Mouse (Mus musculus) MEL (cell line): ENCODE measurements at regions not wholly inside any gene's neighbourhood (a gene's known extent, or its start where the extent isn't known, plus 50 kb on each side); places are given as distances from the start of the nearest gene placed in this dataset.

ENCODE experiments used
- DNase-seq: peaks from one replicate; pipeline ENCODE4 v3.0.0; 2011; ENCODE audit warnings: low read depth, low spot score
- H3K27ac ChIP-seq: 2 replicates; pipeline ENCODE4 v1.5.1; 2012; ENCODE audit warnings: low read depth, mild to moderate bottlenecking, control low read depth, low read length, moderate library complexity; ENCODE audit not compliant: control insufficient read depth
- H3K27me3 ChIP-seq, 2 experiments: fragments of 150-350 bp in 1 of 2; sonication (generic) in 1 of 2; 2 replicates each; pipeline ENCODE4 v1.6.1; 2012; ENCODE audit warnings: low read length in 2 of 2, mild to moderate bottlenecking in 2 of 2, improper control_type of control experiment in 1 of 2, moderate library complexity in 1 of 2; ENCODE audit not compliant: insufficient read depth in 2 of 2, control insufficient read depth in 1 of 2
- H3K36me3 ChIP-seq, 2 experiments: 2 replicates each; pipeline ENCODE4 v1.6.1; 2012 to 2014; ENCODE audit warnings: low read length in 2 of 2, improper control_type of control experiment in 1 of 2, inconsistent platforms in 1 of 2, mild to moderate bottlenecking in 1 of 2; ENCODE audit not compliant: insufficient read depth in 2 of 2, control insufficient read depth in 1 of 2
- H3K4me1 ChIP-seq, 2 experiments: fragments of 150-350 bp in 1 of 2; sonication (generic) in 1 of 2; 2 replicates each; pipeline ENCODE4 v1.6.1; 2012; ENCODE audit warnings: low read length in 2 of 2, improper control_type of control experiment in 1 of 2, mild to moderate bottlenecking in 1 of 2; ENCODE audit not compliant: insufficient read depth in 2 of 2, control insufficient read depth in 1 of 2
- H3K4me3 ChIP-seq, 2 experiments: fragments of 150-350 bp in 1 of 2; sonication (generic) in 1 of 2; 2 replicates each; pipeline ENCODE4 v1.5.1; 2012; ENCODE audit warnings: low read depth in 2 of 2, low read length in 2 of 2, mild to moderate bottlenecking in 2 of 2, moderate library complexity in 2 of 2, control low read depth in 1 of 2, improper control_type of control experiment in 1 of 2; ENCODE audit not compliant: control insufficient read depth in 1 of 2, insufficient read depth in 1 of 2
- H3K79me2 ChIP-seq: 2 replicates; pipeline ENCODE4 v1.6.1; 2012; ENCODE audit warnings: mild to moderate bottlenecking, low read length, moderate library complexity; ENCODE audit not compliant: control insufficient read depth, poor library complexity, insufficient read depth
- H3K9ac ChIP-seq: 2 replicates; pipeline ENCODE4 v1.6.1; 2012; ENCODE audit warnings: low read depth, mild to moderate bottlenecking, control low read depth, low read length, moderate library complexity; ENCODE audit not compliant: control insufficient read depth, poor library complexity, severe bottlenecking
- H3K9me3 ChIP-seq: fragments of 150-350 bp; sonication (generic); replicated peaks from 2 replicates; pipeline ENCODE4 v1.6.1; 2012; ENCODE audit warnings: mild to moderate bottlenecking, low read length, improper control_type of control experiment, moderate library complexity; ENCODE audit not compliant: insufficient read depth
- CHD1 ChIP-seq: IDR thresholded peaks from 2 replicates; pipeline ENCODE4 v1.6.1; 2012; ENCODE audit warnings: low read depth, mild to moderate bottlenecking, inconsistent platforms, low read length, improper control_type of control experiment
- CTCF ChIP-seq, 3 experiments: IDR thresholded peaks in 2 of 3; conservative IDR thresholded peaks in 1 of 3; 2 replicates each; pipeline ENCODE4 v1.5.1; 2011 to 2012; ENCODE audit warnings: low read length in 3 of 3, low read depth in 2 of 3, mild to moderate bottlenecking in 2 of 3, improper control_type of control experiment in 1 of 3, inconsistent platforms in 1 of 3, mixed read lengths in 1 of 3, moderate library complexity in 1 of 3; ENCODE audit not compliant: control insufficient read depth in 1 of 3, insufficient read depth in 1 of 3, poor library complexity in 1 of 3, severe bottlenecking in 1 of 3
- E2F4 ChIP-seq: IDR thresholded peaks from 2 replicates; pipeline ENCODE4 v1.6.1; 2011; ENCODE audit warnings: low read depth, low read length, improper control_type of control experiment, borderline replicate concordance
- EP300 ChIP-seq, 2 experiments: IDR thresholded peaks; 2 replicates each; pipeline ENCODE4 v1.6.1; 2011; ENCODE audit warnings: improper control_type of control experiment in 2 of 2, low read length in 2 of 2, low read depth in 1 of 2, mild to moderate bottlenecking in 1 of 2
- GABPA ChIP-seq: IDR thresholded peaks from 2 replicates; pipeline ENCODE4 v1.6.1; 2012; ENCODE audit warnings: low read depth, mild to moderate bottlenecking, inconsistent platforms, low read length, improper control_type of control experiment, moderate library complexity
- KAT2A ChIP-seq: conservative IDR thresholded peaks from 2 replicates; pipeline ENCODE4 v1.6.1; 2012; ENCODE audit warnings: low read depth, low read length, improper control_type of control experiment, inconsistent platforms
- MAZ ChIP-seq: IDR thresholded peaks from 2 replicates; pipeline ENCODE4 v1.6.1; 2012; ENCODE audit warnings: low read depth, mild to moderate bottlenecking, inconsistent platforms, low read length, improper control_type of control experiment
- MEF2A ChIP-seq: IDR thresholded peaks from 2 replicates; pipeline ENCODE4 v1.6.1; 2014; ENCODE audit warnings: low read depth, mild to moderate bottlenecking, inconsistent platforms, low read length, improper control_type of control experiment; ENCODE audit not compliant: poor library complexity, insufficient replicate concordance, severe bottlenecking; ENCODE audit errors: extremely low read depth
- MYC ChIP-seq: IDR thresholded peaks from 2 replicates; pipeline ENCODE4 v1.6.1; 2011; ENCODE audit warnings: low read depth, mild to moderate bottlenecking, low read length, improper control_type of control experiment, moderate library complexity
- NELFE ChIP-seq: IDR thresholded peaks from 2 replicates; pipeline ENCODE4 v1.6.1; 2011; ENCODE audit warnings: low read depth, low read length, improper control_type of control experiment
- NRF1 ChIP-seq: IDR thresholded peaks from 2 replicates; pipeline ENCODE4 v1.6.1; 2014; ENCODE audit warnings: low read depth, mild to moderate bottlenecking, inconsistent platforms, low read length, improper control_type of control experiment, moderate library complexity; ENCODE audit not compliant: poor library complexity, insufficient read depth, severe bottlenecking
- POLR2AphosphoS5 ChIP-seq: IDR thresholded peaks from 2 replicates; pipeline ENCODE4 v1.6.1; 2012; ENCODE audit warnings: low read depth, borderline replicate concordance, mild to moderate bottlenecking, inconsistent platforms, low read length, moderate library complexity, mixed read lengths
- RAD21 ChIP-seq: IDR thresholded peaks from 2 replicates; pipeline ENCODE4 v1.6.1; 2011; ENCODE audit warnings: mild to moderate bottlenecking, low read depth, low read length, improper control_type of control experiment
- RCOR1 ChIP-seq: IDR thresholded peaks from 2 replicates; pipeline ENCODE4 v1.6.1; 2012; ENCODE audit warnings: low read depth, mild to moderate bottlenecking, inconsistent platforms, low read length, improper control_type of control experiment
- TAL1 ChIP-seq: IDR thresholded peaks from 2 replicates; pipeline ENCODE4 v1.6.1; 2012; ENCODE audit warnings: mild to moderate bottlenecking, inconsistent platforms, low read length, moderate library complexity, mixed read lengths
- USF1 ChIP-seq: IDR thresholded peaks from 2 replicates; pipeline ENCODE4 v1.6.1; 2014; ENCODE audit warnings: low read depth, mild to moderate bottlenecking, inconsistent platforms, low read length, improper control_type of control experiment, moderate library complexity
- USF2 ChIP-seq, 2 experiments: IDR thresholded peaks; 2 replicates each; pipeline ENCODE4 v1.6.1; 2011 to 2012; ENCODE audit warnings: improper control_type of control experiment in 2 of 2, low read length in 2 of 2, borderline replicate concordance in 1 of 2, inconsistent platforms in 1 of 2, low read depth in 1 of 2, mild to moderate bottlenecking in 1 of 2; ENCODE audit not compliant: insufficient read depth in 1 of 2
- ZC3H11A ChIP-seq: IDR thresholded peaks from 2 replicates; pipeline ENCODE4 v1.6.1; 2012; ENCODE audit warnings: low read depth, mild to moderate bottlenecking, inconsistent platforms, low read length, improper control_type of control experiment
- ZKSCAN1 ChIP-seq: IDR thresholded peaks from 2 replicates; pipeline ENCODE4 v1.6.1; 2012; ENCODE audit warnings: low read depth, mild to moderate bottlenecking, inconsistent platforms, low read length, improper control_type of control experiment, moderate library complexity

DNA sequence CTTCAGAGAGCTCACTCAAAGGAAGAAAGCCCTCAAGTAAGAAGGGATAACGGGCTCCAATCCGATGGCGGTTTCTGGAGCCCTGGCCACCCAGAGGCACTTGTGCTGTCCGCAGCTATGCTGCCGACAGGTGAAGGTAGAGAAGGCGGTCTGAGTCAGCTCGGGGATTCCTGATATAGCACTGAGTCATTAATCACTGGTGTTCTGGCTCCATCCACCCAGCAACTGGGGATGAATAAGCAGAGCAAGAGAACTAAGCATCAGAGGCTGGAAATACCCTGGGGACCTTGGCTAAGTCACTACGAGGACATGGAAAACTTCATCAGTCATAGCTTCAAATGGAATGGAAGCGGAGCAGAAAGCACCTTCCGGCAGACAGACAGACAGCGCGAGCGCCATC, 122.5 kb upstream of the Runx1 start:
- no peaks in the 10 kb centered on the region for H3K4me1 ChIP-seq
- no peaks in the 10 kb centered on the region for H3K79me2 ChIP-seq
- no peak overlapping the region for H3K27ac ChIP-seq
- no peaks in the 10 kb centered on the region for H3K36me3 ChIP-seq
- no peaks in the 10 kb centered on the region for H3K9me3 ChIP-seq
- TF ChIP-seq USF1 (no peak), EP300 (IDR thresholded peaks at IDR 0.05; ENCODE audit: low read depth in 1 of 2, low read length in 2 of 2) (no peak), RCOR1 (no peak), POLR2AphosphoS5 (no peak), KAT2A (no peak), USF2 (IDR thresholded peaks at IDR 0.05; ENCODE audit: borderline replicate concordance in 1 of 2, insufficient read depth in 1 of 2, low read depth in 1 of 2, low read length in 2 of 2) (no peak), RAD21 (no peak), MAZ (no peak), NELFE (no peak)
- no peak for DNase-seq
- H3K27me3 ChIP-seq = peaks cover 0 to 1% of the 10 kb centered on the region in 2 experiments; a peak in 2 of 4 replicates
- no peak overlapping the region for H3K4me3 ChIP-seq
- H3K9ac ChIP-seq = no peak overlapping the region

DNA sequence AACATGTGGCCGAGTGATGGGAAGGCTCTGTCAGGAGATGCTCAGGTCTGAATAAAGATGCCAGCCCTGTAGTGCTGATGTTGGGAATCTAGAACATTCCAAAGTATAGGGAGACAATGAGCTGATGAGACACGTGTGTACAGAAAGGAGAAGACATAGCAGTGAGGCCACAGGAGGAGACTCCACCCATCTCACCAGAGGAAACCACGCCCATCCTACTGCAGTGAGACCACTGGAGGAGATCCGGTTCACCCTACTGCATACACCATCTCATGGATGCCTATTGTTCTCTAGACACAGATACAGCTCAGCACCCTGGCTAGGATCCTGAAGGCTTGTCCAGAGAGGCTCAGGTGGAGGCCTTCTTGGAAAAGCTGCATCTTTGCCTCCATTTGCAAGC, 120.6 kb upstream of the Runx1 start:
- peak; percentile 41 for DNase-seq
- Histone ChIP-seq H3K4me1 (no peaks in the 10 kb centered on the region), H3K27ac (no peak overlapping the region), H3K27me3 (no peaks in the 10 kb centered on the region; a peak in 1 of 4 replicates), H3K9ac (no peak overlapping the region), H3K36me3 (no peaks in the 10 kb centered on the region), H3K79me2 (no peaks in the 10 kb centered on the region), H3K4me3 (no peak overlapping the region), H3K9me3 (no peaks in the 10 kb centered on the region)
- TF ChIP-seq RAD21 (no peak), CHD1 (no peak), GABPA (no peak), TAL1 (no peak), ZKSCAN1 (no peak), MEF2A (no peak), CTCF (IDR thresholded peaks at IDR 0.05 in 2 of 3, conservative IDR thresholded peaks at IDR 0.05 in 1 of 3; ENCODE audit: control insufficient read depth in 1 of 3, insufficient read depth in 1 of 3, low read depth in 2 of 3, low read length in 3 of 3, poor library complexity in 1 of 3, severe bottlenecking in 1 of 3) (no peak), ZC3H11A (no peak), E2F4 (no peak), NRF1 (no peak), MYC (no peak), NELFE (no peak)
